Mouse (Mus musculus) liver, embryonic 16.5 days (tissue): ENCODE results near the gene Furin. TPM values are rescaled to one million over a fixed set of nuclear protein-coding genes. Genes with fewer than 3 reads are reported as not detected.

ENCODE experiments used
- ATAC-seq: fragments of 200-750 bp; cut with Nextera tagmentation; 2 replicates; pipeline ENCODE4 v1.8.0; 2017; ENCODE audit warnings: low read depth, mild to moderate bottlenecking, moderate number of reproducible peaks, moderate library complexity
- H3K27ac ChIP-seq: fragments of 300-500 bp; sonication (generic); 2 replicates; pipeline ENCODE4 v1.5.1; 2014; ENCODE audit warnings: mild to moderate bottlenecking, low read length
- H3K27me3 ChIP-seq: fragments of 300-500 bp; sonication (generic); 2 replicates; pipeline ENCODE4 v1.6.1; 2014; ENCODE audit warnings: low read depth, low read length, mixed read lengths; ENCODE audit not compliant: control insufficient read depth, insufficient read depth
- H3K36me3 ChIP-seq: fragments of 300-500 bp; sonication (generic); 2 replicates; pipeline ENCODE4 v1.6.1; 2014; ENCODE audit warnings: mild to moderate bottlenecking; ENCODE audit not compliant: control insufficient read depth, insufficient read depth
- H3K4me1 ChIP-seq: fragments of 300-500 bp; sonication (generic); 2 replicates; pipeline ENCODE4 v1.6.1; 2014; ENCODE audit warnings: low read depth, low read length, mixed read lengths; ENCODE audit not compliant: control insufficient read depth
- H3K4me2 ChIP-seq: fragments of 300-500 bp; sonication (generic); 2 replicates; pipeline ENCODE4 v1.6.1; 2014; ENCODE audit warnings: low read depth, low read length, mixed read lengths
- H3K4me3 ChIP-seq: fragments of 300-500 bp; sonication (generic); 2 replicates; pipeline ENCODE4 v1.5.1; 2014; ENCODE audit warnings: low read depth, mild to moderate bottlenecking, low read length
- H3K9ac ChIP-seq: fragments of 300-500 bp; sonication (generic); 2 replicates; pipeline ENCODE4 v1.6.1; 2014; ENCODE audit warnings: low read depth, low read length
- H3K9me3 ChIP-seq: fragments of 300-500 bp; sonication (generic); replicated peaks from 2 replicates; pipeline ENCODE4 v1.6.1; 2016; ENCODE audit warnings: low read length; ENCODE audit not compliant: control insufficient read depth
- WGBS: fragments of 180-500 bp; shearing (Covaris S2); extraction: QIAGEN DNeasy Blood & Tissue Kit; methylation state at CpG from one replicate; pipeline ENCODE4 v1.1.7; 2014; ENCODE audit not compliant: insufficient replicate concordance; 5-methylcytosine and 5-hydroxymethylcytosine counted together
- polyA plus RNA-seq: library from polyadenylated mRNA; unstranded; fragments of >200 nt; fragmentation: Nextera tagmentation; extraction: Ambion mirVana; gene quantifications from 2 replicates; pipeline ENCODE4 v1.2.1, GENCODE M21; 2015

Gene Furin
- polyA plus RNA-seq: 5.6 and 6.2 TPM in 2 replicates

DNA sequence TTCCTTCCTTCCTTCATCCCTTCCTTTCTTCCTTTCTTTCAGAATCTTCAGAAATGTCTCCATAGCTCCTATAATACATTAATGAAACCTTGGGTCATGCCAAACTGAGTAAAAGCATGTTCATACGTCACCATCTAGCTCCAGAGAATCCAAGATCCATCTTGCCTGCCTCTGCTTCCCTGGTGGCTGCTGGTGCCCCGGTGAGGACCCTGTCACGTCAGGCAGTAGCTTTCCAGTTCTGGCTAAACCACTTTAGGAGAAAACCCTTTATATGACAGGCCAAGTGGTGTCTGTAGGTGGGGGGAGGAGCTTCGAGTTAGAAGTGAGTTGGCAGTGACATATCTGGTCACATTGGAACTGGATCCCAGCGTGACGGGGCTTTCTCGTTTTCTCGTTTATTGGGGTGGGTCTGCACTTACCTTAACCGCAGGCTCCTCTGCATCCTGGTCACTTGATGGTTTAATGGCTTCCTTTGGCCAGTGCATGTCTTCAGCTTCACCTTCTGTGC lies at the start of gene Furin:
TSS of gene Furin (minus strand) at position 249 of the 508 bp plus-strand sequence.
- Histone ChIP-seq H3K9me3 (no peaks in the 10 kb centered on the region), H3K4me3 (no peak within 1 kb of the TSS), H3K4me2 (no peak within 1 kb of the TSS), H3K4me1 (peaks cover 16% of the 10 kb centered on the region), H3K9ac (no peak within 1 kb of the TSS), H3K27me3 (peaks cover 37% of the 10 kb centered on the region), H3K27ac (0 out of 2 replicates have a peak within 1 kb of the TSS, but pooled peaks have one; percentile 17), H3K36me3 (no peaks in the 10 kb centered on the region)
- ATAC-seq: no peak
- 59% methylated on average over 9 of the region's 9 CpGs for WGBS

DNA sequence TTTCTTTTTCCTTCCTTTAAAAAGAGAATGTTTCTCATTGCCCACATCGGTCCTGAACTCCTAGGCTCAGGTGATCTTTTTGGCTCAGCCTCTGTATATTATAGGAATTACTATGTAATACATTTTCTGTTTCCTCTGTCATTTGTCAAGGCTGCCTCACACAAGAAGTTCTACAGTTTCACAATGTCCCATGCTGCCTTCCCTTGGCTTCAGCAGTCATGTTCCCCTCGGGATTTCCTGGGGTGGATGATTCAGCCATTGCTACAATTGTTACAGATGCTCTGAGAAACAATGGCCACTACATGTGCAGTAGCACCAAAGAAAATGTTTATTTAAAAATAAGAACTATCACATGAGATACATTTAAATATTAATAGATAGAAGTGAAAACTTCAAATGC lies 49.5 kb upstream of the Furin start:
- H3K36me3 ChIP-seq: peaks cover 30% of the 10 kb centered on the region
- H3K4me2 ChIP-seq: no peak overlapping the region

DNA sequence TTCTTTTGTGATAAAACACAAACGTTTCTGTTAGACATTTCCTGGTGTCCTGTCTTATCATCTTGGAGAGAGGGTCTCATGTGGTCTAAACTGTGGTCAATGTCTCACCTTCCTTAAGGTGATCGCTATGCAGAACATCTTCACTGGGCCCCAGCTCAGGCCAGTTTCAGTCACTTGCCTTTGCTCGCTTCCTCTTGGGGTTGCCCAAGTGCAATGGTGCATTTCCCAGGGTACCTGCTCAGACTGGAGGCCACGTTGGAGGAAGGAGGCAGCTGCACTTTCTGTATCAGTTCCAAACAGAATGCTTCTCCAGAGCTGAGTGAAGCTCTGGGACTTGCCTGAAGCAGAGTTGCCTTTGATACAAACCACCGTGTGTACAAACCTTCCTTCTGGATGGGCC lies 48.8 kb upstream of the Furin start:
- no peak for ATAC-seq
- no peak overlapping the region for H3K27ac ChIP-seq
- peaks cover 32% of the 10 kb centered on the region for H3K4me1 ChIP-seq

More for the DNA sequence above, 49.5 kb upstream of the Furin start:
- Histone ChIP-seq H3K27me3 (no peaks in the 10 kb centered on the region), H3K9me3 (no peaks in the 10 kb centered on the region), H3K9ac (no peak overlapping the region), H3K4me1 (peaks cover 28% of the 10 kb centered on the region), H3K27ac (no peak overlapping the region), H3K4me3 (no peak overlapping the region)
- no peak for ATAC-seq
- 85% methylated on average over 2 of the region's 2 CpGs for WGBS

DNA sequence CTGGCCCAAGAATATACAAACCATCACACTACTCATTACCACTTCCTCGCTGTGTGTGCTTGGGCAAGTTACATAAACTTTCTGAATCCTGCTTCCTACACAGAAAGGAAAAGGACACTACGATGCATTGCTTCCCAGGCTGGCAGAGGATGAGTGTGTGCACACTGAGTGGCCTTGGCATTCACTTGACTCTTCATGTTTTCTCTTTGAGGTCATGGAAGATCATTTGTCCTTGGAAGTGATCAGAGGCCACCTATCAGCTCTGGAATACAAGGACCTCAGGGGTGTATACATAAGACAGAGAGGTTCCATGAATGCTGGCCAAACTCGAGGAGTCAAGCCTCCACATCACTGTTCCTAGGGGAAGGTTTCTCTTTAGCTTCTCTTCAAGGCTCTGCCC lies 47.9 kb upstream of the Furin start:
- Histone ChIP-seq H3K27ac (no peak overlapping the region), H3K27me3 (no peaks in the 10 kb centered on the region), H3K4me1 (peaks cover 32% of the 10 kb centered on the region), H3K4me2 (no peak overlapping the region), H3K36me3 (peaks cover 26% of the 10 kb centered on the region), H3K4me3 (no peak overlapping the region), H3K9me3 (no peaks in the 10 kb centered on the region), H3K9ac (no peak overlapping the region)
- WGBS: 87% methylated on average over 3 of the region's 3 CpGs
- ATAC-seq: no peak

More for the DNA sequence above, 48.8 kb upstream of the Furin start:
- 65% methylated on average over 5 of the region's 5 CpGs for WGBS
- peaks cover 26% of the 10 kb centered on the region for H3K36me3 ChIP-seq
- no peak overlapping the region for H3K9ac ChIP-seq
- H3K4me3 ChIP-seq: no peak overlapping the region
- no peak overlapping the region for H3K4me2 ChIP-seq
- H3K27me3 ChIP-seq: no peaks in the 10 kb centered on the region
- no peaks in the 10 kb centered on the region for H3K9me3 ChIP-seq

DNA sequence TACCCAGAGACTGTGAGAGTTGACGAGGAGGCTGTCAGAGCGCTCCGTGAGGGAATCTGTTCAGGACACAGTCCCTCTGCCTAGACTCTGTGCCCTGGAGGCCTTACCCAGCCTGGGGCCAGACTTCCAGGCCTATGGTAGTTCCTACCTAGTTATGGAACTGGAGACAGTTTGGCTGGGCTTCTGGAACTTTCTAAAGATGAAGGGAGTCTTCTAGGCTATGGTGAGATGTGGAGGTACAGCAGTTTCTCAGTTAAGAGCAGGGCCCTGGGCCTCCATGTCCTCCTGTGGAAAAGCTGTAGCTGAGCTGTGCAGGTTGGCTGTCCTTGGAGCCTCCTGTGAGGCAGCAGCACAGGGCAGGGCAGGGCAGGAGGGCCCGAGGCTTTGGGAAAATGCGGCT lies 47.0 kb upstream of the Furin start:
- ATAC-seq: peak; percentile 15; the same call in 1 of the 2 replicates
- 86% methylated on average over 5 of the region's 5 CpGs for WGBS
- H3K9ac ChIP-seq: no peak overlapping the region
- H3K4me2 ChIP-seq: no peak overlapping the region
- peaks cover 36% of the 10 kb centered on the region for H3K4me1 ChIP-seq
- peaks cover 22% of the 10 kb centered on the region for H3K36me3 ChIP-seq
- no peak overlapping the region for H3K4me3 ChIP-seq
- no peaks in the 10 kb centered on the region for H3K9me3 ChIP-seq
- no peaks in the 10 kb centered on the region for H3K27me3 ChIP-seq
- H3K27ac ChIP-seq: peak overlapping the region; percentile 61

DNA sequence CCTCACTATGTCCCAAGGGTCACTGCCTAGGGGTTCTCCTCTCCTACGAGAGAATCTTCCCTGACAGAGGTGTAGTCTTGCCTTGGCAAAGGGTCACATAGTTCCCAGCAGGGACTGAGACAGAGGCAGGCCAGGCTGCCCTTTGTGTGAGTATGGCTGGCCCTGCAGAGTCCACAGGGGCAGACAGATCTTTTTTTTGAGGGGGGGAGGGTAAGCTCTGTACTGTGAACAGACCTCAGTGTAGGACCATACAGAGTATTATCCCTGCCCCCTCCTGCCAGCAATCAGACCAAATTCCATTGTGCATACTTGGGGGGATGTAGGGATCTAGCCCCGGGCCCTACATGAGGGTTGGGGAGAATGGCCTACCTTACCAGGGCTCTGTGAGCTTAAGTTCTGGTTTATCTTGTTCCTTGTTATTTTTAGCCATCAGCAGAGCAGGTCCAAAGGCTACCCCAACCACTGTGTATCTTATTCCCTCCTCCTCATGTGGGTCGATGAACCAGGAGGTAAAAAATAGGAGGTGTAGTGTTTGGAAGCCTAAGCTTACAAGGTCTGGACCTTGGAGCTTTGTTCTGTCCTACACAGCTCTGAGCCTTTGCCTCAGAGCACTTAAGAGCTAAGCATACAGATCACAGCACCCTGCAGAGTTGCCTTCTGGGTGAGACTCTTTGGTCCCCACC lies 46.5 kb upstream of the Furin start:
- no peaks in the 10 kb centered on the region for H3K9me3 ChIP-seq
- peaks cover 39% of the 10 kb centered on the region for H3K4me1 ChIP-seq
- H3K9ac ChIP-seq: no peak overlapping the region
- H3K27me3 ChIP-seq: no peaks in the 10 kb centered on the region
- peak; percentile 76 for ATAC-seq
- H3K36me3 ChIP-seq: peaks cover 17% of the 10 kb centered on the region
- WGBS: 69% methylated on average over 3 of the region's 3 CpGs
- no peak overlapping the region for H3K4me2 ChIP-seq
- H3K4me3 ChIP-seq: no peak overlapping the region
- peak overlapping the region; percentile 89 for H3K27ac ChIP-seq

DNA sequence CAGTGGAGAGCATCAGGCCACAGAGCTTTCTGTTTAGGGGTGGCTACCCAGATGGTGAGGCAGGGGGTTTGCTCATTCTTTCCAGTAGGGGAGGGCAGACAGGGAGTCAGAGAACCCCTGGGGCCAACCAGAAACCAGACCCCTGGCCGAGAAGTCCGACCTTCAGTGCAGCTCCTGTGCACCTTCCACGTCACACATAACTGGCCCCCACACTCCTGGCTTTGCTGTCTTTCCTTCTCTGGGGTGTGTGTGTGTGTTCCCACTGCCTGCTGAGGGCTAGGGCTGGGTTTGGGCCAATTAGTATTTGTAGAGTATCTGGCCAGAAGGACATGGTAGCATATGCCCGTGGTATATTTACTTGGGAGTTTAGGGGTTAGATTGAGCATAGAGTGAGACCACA lies 45.1 kb upstream of the Furin start:
- peaks cover 44% of the 10 kb centered on the region for H3K4me1 ChIP-seq

DNA sequence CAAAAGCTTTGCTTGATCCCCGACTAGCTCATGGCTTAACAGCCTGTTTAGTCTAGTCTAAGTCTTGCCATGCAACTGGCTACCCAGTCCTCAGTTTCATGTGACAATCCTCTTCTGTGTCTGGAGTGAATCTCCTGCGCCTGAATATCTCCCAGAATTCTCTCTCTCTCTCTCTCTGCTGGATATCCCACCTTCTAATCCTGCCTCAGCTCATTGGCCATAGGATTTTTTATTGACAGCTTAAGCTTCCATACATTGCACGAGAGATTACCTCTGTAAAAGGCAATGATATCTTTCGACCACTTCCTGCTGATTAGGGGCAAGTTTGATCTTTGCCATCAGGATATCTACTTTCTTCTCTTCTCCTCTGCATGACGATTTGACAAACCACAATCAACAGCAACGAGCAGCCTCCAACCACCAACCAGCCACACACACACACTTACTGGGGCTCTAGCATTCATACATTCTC lies 44.4 kb upstream of the Furin start:
- H3K9me3 ChIP-seq: no peaks in the 10 kb centered on the region
- H3K27me3 ChIP-seq: no peaks in the 10 kb centered on the region
- no peak overlapping the region for H3K9ac ChIP-seq
- H3K4me3 ChIP-seq: no peak overlapping the region
- no peak for ATAC-seq
- WGBS: 17% methylated on average over 6 of the region's 6 CpGs
- H3K36me3 ChIP-seq: peaks cover 11% of the 10 kb centered on the region; the same call in 1 of the 2 replicates
- no peak overlapping the region for H3K27ac ChIP-seq
- peaks cover 51% of the 10 kb centered on the region for H3K4me1 ChIP-seq
- no peak overlapping the region for H3K4me2 ChIP-seq

More for the DNA sequence above, 45.1 kb upstream of the Furin start:
- no peaks in the 10 kb centered on the region for H3K27me3 ChIP-seq
- no peak overlapping the region for H3K9ac ChIP-seq
- H3K9me3 ChIP-seq: no peaks in the 10 kb centered on the region
- H3K4me2 ChIP-seq: no peak overlapping the region
- WGBS: 44% methylated on average over 4 of the region's 4 CpGs
- H3K36me3 ChIP-seq: peaks cover 11% of the 10 kb centered on the region; the same call in 1 of the 2 replicates
- peak overlapping the region; percentile 89 for H3K27ac ChIP-seq
- H3K4me3 ChIP-seq: no peak overlapping the region
- no peak for ATAC-seq

DNA sequence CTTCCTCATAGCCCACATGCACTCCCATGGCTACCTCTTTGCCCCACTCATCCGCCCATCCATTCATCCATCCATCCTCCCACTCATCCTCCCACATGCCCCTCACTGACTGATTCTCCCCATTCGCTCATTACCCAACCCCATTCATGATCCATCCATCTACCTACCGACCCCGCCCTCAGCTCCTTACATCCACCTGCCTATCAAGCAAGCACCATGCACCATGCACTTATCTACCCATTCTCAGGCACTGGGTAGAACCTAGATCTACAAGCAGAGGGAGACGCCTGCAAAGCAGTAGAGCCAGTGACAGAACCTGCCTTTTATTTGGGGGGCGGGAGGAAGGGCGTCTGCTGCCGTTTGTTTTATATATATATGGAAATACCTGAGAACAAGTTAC lies 42.1 kb upstream of the Furin start:
- Histone ChIP-seq H3K27ac (no peak overlapping the region), H3K4me3 (no peak overlapping the region), H3K4me1 (peaks cover 58% of the 10 kb centered on the region), H3K9me3 (no peaks in the 10 kb centered on the region), H3K27me3 (no peaks in the 10 kb centered on the region), H3K9ac (no peak overlapping the region), H3K4me2 (peak overlapping the region; percentile 10), H3K36me3 (no peaks in the 10 kb centered on the region)
- ATAC-seq: peak; percentile 65
- WGBS: 31% methylated on average over 8 of the region's 8 CpGs
